Mouse (Mus musculus): Measurements from ENCODE around the gene Fkbp5.
A peak's percentile ranks its signal among the peaks of the same experiment; 100 is the strongest.
"Not testable (repeated sequence)": the region's sequence is repeated elsewhere in the genome, so short reads cannot be mapped to it uniquely, and the experiment has no call there.

Fkbp5 gene

DNA sequence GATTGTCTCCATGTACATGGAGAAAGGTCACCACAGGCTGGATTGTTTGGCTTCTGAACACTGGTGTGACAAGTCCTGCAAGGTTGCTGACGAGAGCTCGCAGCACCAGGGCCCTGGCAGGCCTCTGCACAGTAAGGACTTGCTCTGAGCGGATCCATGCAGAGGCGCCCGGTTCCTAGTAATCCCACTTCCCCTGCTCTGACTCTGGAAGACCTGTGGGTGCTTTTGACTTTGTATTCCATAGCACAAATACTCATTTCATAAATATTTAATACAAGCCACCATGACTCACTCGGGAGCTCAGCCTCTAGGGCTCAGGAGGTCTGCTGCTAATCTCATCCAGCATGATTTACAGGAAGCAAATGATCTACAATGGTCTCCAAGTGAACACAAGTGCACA, 97.7 kb downstream of the Fkbp5 start:
- peak; percentile 27 for DNase-seq (ENCODE audit: low read depth)

DNA sequence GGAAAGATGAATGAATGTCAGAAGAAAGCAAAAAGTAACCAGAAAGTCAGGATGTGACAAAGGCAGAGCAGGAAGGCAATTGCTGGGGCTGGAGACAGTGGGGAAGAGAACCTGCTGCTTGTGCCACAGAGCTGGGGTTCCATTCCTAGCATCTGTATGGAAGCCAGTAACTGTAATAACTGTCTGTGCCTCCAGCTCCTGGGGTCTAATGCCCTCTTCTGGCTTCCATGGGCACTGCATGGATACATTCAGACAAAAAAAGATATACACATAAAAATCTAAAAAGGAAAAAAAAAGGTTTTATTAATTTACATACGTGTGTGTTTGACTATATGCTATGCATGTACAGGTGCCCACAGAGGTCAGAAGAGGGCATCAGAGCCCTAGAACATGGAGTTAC, 98.4 kb downstream of the Fkbp5 start:
- peak; percentile 23 for DNase-seq (ENCODE audit: low read depth)

DNA sequence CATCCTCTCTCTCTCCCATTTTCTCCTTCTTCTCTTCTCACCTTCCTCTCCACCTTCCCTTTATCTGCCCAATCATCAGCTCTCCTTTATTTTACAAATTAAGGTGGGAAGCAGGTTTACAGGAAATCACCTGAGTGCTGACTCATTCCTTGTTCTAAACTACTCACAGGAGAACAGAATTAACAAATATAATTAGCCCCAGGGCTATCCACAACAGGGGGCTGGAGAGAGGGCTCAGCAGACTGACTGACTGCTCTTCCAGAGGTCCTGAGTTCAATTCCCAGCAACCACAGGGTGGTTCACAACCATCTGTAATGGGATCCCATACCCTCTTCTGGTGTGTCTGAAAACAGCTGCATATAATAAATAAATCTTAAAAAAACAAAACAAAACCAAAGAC, 98.8 kb downstream of the Fkbp5 start:
- not testable (repeated sequence) for DNase-seq (ENCODE audit: low read depth)

DNA sequence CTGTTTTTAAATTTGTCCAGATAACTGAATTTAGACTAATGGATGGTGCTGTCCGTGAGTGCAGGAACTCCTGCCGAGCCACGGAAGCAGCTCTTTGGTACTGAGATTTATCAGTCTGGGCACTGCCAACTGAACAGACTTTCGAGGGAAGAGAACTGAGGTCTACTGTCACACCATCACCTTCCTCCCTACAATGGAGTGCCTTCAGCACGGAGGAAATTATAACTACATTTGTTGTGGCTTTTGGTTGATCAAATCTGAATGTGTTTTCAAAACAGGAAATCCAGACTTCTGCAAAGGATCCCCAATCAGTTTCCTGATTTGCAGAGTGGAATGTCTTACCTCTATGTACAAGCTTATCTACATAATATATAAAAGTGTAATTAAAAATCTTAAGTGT, 99.6 kb downstream of the Fkbp5 start:
- no peak for DNase-seq (ENCODE audit: low read depth)

DNA sequence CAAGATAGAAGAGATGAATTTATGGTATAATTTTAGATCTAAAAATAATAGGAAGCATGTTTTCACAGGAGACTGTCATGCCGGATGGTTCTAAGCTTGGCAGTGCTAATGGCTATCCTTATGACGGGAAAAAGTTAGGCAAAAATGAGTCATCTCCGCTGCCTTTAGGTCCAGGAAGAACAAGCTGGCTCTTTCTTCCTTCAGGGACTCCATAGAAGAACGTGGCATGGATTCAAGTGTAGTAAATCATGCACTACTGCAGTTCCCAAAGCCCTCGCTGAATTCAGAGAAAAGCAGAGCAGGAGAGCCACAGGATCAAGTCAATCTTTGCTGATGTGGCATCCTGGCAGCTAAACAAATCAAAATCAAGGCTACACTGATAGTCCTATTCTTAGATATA, 102.1 kb downstream of the Fkbp5 start:
- DNase-seq (ENCODE audit: low read depth), result no peak

DNA sequence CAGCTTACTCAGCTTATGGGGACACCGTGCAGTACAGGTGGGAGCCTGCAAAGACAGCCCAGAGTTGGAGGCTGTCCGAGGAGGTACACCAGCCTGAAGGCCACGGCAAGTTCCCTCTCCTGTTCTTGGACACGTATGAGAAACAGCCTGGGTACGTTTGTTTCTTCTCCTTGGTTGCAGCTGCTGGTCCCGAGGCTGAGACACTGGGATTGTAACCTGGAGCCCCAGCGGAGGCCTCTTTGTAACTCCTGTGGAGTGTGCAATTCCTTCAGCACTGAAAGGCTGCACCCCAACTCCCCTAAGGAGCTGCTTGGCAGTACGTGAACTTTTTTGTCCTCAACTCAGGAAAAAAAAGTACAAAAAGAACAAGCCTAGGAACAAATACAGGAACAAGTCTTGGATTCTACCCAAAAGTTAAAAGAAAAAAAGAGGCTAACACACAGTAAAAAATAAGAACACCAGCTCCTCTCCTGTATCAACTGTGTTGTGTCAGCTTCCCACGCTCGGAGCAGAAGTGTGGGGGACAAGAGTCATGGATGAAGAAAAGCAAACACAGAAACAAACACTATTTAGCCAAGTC, 105.9 kb downstream of the Fkbp5 start:
- DNase-seq (ENCODE audit: low read depth), result no peak

DNA sequence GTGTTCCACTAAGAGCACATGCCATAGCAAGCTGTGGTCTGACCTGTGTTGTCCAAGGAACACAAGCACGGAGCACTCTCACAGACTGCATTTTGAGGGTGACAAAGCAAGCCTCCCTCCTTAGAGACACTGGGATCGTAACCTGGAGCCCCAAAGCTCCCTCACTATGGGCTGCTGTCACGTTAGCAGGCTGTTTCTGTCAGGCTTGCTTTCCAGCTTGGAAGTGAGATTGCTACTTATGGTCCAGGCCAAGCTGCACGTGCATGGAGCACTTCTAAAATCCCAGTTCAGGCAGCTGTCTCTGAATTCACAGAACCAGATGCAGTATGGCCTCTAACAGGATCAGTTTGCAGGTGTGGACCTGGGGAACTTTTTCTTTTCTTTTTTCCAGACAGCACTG, 106.6 kb downstream of the Fkbp5 start:
- DNase-seq (ENCODE audit: low read depth), result no peak

DNA sequence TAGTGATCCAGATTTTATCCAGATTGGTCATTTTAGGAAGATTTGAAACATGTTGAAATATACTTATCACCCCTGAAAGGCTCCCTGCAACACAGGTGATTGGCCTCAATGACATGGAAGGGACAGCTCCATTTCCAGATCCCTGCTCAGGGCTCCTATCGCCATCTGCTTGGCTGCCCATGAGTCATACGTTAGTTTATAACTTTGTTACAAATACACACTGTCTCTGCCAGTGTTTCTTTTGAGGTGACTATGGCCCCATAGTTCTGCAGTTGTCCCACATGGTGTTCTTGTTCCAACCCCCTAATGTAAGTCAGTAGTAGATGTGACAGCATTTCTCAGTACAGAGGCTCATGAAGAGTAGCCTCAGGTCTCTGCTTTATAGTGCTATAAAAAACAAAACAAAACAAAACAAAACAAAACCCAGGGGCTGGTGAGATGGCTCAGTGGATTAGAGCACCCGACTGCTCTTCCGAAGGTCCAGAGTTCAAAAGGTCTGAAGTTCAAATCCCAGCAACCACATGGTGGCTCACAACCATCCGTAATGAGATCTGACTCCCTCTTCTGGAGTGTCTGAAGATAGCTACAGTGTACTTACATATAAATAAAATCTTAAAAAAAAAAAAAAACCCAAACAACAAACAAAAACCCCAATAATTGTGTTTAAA, 108.9 kb downstream of the Fkbp5 start:
- peak; percentile 53 for DNase-seq (ENCODE audit: low read depth)

DNA sequence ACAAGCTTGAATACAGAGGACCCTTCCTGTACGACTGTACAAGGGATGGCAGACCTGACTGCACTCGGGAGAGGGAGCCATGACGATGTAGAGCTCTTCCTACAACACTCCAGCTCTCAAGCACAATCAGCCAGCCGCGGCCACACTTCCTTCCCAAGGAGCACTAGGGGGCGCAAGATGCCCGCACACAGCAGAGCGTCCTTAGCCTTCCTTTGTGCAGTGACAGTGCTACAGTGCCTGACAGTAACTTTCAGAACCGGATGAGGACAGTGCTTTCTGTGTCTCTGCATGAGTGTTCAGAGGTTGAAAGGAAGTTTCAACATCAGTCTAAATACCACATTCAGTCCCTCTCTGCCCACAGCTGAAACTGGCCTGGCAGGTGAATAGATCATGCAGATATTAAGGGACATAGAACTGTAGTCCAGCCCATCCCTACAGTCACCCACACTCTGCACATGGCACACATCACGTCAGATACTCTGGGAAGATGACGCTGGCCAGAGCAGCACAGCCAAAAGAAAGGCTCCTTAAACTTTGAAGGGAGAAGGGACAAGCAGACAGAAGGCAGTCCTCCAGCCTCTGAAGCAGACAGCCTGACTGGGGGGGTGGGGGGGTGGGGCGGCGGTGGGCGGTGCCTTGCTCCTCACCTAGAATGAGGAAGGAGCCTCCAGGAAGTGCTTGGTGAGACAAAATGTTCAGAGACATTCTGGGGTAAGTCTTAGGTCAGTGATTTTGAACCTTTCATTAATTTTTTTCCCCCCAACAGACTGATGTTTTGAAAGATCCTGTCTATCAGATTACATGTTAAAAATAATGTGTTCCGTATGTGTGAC, 109.7 kb downstream of the Fkbp5 start:
- peak; percentile 94 for DNase-seq (ENCODE audit: low read depth)

DNA sequence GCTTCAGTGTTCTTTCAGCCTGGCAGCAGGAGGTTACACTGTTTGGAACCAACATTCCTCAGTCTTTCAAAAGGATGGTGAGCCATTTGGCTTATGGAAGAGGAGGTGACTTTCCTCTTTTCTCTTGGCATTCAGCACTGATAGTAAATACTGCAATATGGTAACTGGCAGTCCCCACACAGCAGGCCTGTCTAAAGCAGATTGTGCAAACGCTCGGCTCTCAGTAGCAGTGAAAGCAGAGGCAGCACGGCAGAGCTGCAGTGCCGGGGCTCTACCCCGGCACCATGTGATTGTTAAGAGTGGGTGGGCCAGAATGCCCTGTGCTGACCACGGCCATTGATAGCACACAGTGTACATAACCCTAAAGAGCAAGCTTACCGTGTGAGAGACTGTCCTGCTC, 110.9 kb downstream of the Fkbp5 start:
- no peak for DNase-seq (ENCODE audit: low read depth)

DNA sequence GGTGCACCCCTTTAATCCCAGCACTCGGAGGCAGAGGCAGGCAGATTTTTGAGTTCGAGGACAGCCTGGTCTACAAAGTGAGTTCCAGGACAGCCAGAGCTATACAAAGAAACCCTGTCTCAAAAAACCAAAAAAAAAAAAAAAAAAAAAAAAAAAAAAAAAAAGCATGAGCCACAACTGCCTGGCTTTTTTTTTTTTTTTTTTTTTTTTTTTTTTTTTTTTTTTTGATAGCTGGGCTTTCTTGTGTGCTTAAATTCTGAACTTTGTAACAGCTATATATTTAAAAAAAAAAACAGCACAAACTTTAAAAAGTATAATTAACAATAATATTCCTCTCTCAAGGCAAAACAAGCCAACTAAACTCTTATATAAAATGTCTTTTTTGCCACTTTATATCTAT, 112.6 kb downstream of the Fkbp5 start:
- not testable (repeated sequence) for DNase-seq (ENCODE audit: low read depth)

DNA sequence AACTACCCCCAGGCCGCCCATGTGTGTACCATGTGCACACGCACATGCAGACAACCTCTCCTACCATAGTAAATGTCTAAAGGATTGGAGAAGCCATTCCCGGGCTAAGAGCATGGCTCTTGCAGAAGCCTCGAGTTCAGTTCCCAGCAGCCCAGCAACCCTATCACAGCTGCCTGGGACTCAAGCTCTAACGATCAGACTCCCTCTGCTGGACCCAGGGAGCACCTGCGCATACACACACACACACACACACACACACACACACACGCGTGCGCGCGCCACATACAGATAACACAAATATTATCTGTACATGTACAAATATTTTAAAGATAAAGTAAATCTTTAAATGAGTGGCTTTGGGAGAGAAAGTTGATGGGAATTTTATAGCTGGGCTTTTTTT, 113.0 kb downstream of the Fkbp5 start:
- DNase-seq (ENCODE audit: low read depth), result no peak

DNA sequence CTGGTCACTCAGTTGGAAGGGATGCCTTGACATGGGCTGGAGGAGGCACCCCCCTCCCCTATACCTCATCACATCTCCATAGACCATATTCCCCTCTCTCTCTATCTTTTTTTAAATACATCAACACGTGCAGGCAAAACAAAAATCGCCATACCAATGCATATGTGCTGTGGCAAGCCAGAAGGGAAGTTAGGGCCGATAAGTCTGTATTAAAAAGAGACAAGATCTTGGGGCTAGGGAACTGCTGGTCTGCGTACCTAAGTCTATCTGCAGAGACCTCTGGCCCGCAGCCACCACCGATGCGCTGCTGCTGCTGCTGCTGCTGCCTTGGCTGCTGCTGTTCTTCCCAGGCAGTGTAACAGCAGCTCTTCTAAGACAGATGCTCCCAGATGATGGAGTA, 122.3 kb downstream of the Fkbp5 start:
- DNase-seq (ENCODE audit: low read depth), result no peak

DNA sequence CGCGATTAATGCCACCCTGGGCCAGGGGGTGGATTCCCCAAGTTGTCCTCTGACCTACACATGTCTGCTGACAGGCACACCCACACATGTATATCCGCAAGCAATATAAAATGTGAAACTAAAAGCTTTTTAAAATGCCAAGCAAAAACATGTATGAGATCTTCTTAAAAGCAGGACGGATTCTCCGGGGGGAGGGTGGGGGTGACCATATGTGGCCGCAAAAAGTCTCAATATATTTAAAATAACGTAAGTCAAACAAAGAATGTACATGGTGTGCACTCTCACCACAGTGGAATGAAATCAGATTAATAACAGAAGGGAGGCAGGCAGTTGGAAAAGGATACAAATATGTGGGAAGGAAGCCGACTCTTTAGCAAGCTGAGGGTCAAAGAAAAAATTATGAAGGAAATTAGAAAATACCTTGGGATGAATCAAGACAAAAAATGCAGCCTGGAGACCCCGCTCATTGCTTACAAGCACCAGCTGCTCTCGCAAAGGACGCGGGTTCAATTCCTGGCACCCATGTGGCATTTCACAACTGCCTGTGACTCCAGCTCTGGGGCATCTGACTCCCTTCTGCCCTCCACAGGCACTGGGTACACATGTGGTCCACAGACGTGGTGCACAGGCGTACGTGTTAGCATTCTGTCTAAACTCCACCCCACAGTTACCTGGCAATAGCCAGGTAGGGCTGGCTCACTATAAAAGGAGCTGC, 123.1 kb downstream of the Fkbp5 start:
- no peak for DNase-seq (ENCODE audit: low read depth)

DNA sequence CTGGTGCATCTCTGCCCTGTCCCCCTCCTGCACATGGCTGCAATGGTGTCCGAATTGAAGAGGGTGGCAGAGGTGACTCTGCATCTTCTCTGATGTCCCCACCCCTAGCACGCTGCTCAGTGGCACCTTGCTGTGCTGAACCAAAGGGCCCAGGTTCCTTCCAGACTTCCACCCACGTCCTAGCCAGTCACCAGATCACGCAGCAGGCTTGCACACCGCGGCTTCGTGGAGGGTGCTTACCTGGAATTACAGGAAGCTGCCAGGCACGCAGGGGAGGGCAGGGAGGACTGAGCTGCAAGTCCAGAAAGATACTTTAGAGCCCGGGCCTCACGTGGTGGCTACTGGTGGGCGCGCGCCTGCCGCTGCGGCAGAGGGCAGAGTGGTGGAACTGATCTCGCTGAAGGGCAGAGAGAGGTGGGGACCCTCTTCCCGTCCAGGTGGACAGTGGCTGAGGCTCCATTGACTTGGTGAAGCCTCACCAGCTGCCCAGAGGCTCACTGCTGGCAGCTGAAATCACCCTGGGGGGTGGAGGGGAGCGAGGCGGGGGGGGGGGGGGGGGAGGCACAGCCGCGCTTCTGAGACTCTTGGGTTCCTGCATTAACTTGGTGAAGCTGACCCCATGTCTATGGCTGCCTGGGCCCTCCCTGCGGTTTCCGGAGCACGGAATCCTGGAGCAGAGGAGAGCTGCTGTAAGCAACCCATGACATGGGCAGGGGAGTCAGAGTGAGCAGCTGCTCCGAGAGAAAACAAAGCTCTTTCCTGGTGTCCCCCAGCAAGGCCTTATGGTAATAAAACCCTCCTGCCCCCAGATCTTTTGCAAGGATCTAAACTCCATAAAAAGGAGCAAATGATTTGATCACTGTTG, 125.5 kb downstream of the Fkbp5 start:
- no peak for DNase-seq (ENCODE audit: low read depth)

DNA sequence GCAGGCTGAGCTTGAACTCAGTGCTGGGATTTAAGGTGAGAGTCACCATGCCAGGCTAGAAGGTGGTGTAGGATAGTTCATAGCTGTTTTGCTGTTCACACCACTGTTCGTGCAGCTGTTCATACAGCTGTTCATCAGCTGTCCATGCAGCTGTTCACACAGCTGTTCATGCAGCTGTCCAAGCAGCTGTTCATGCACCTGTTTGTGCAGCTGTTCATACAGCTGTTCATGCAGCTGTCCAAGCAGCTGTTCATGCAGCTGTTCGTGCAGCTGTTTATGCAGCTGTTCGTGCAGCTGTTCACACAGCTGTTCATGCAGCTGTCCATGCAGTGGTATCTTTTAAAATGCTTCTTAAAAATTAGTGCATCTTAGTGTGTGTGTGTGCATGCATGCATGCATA, 128.8 kb downstream of the Fkbp5 start:
- no peak for DNase-seq (ENCODE audit: low read depth)

DNA sequence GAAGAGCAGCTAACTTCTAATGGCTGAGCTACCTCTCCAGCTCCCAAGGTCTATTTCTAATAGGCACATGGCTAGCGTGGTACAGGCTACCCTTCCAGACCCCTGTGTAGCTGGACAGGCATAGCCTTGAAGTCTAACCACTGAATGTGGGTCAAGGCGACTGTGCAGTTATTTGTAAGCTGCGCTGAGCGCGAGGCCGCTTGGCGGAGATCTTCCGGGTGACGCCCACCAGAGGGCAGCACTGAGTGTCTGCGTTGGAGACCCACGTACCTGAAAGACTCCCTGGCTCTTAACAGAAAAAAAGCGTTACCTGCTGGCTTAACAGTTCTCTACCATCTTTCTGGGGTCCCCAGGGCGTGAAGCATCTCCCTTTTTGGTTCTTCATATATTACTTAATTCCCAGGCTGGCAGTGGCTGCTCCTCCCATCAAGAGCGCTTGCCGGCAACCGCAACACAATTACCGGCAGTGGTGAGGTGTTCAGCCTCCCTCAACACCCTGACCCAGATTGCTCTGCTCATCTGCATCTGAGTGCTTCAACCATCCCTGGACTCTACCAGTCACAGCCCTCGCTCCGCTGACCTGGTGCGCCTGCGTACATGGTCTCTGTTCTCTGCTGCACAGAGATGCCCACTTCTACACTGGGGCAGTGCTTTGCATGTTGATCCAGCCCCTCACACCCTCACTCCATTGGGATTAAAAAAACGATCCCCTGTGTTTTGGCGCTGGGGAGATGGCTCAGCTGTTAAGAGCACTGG, 131.0 kb downstream of the Fkbp5 start:
- peak; percentile 72 for DNase-seq (ENCODE audit: low read depth)

DNA sequence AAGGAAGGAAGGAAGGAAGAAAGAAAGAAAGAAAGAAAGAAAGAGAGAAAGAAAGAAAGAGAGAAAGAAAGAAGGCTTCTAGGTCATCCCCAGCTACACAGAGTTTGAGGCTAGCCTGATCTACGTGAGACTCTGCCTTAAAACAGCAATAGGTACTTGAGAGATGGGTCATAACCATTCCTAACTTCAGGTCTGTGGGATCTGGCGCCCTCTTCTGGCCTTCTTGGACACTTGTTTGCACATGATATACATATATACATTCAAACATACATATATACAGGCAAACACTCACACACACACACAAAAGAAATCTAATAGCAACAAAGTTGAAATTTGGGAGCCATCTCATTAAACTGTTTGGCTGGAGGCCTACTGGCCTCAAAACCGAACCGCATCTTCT, 133.0 kb downstream of the Fkbp5 start:
- peak; percentile 78 for DNase-seq (ENCODE audit: low read depth)

DNA sequence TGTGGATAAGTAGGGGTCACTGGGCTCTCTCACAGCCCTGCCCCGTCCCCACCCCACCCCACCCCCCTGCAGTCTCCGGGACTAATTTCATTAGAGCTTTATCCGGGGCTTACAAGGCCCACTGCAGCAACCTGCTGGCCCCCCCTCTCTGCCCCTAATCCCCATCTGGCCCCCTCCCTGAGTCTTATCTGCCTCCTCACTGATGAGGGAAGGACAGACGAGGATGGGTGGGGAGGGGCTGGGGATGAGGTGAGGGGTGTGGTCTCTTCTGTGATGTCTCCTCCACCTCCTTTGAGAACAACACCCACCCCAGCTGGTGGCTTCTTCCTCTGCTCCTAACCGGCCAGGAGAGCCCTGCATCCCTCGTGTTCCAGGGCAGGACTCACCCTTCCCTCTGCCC, 137.1 kb downstream of the Fkbp5 start:
- DNase-seq (ENCODE audit: low read depth), result no peak

DNA sequence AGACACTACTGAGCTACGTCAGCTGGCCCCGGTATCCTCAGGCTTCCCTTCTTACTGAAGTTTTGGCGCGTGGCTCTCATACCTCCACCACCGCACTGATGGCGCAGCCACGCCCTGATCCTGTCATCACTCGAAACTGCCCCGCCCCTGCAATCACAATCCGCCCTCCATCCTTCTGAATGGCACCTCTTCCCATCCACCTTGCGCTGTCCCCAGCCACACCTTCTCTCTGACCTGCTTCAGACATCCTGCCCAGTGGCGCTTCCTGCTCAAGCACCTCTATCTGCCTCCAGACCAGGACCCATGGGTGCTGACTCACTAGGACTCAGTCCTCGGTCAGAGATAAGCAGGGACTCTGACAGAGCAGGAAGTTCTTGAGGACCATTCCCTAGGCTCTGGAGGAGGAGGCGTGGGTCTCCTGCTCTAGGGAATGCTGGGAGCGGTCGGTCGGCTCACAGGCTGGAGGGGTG, 141.7 kb downstream of the Fkbp5 start:
- DNase-seq (ENCODE audit: low read depth), result peak; percentile 73

DNA sequence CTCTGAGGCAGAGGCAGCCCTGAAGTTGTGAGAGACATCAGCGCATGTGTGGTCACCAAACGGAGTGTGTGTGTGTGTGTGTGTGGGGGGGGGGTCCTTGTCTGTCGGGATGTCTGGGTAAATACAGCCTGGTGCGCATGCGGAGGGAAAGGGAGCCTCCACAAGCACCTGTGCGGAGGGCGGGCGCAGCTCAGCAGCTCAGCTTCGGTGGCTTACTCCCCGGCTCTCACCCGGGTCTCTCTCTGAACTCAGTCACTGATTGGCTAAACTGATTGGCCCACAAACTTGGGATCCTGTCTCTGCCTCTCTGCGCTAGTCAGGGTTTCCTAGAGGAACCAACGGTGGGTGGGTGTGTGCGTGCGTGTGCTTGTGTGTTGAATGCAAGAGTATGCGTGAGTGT, 142.8 kb downstream of the Fkbp5 start:
- no peak for DNase-seq (ENCODE audit: low read depth)

Measured in 416B (cell line).